Mouse (Mus musculus): ENCODE measurements around the gene Sgsm1.

GRCm38 (mm10) chr5:113225686-113226435 lies 84.7 kb downstream of the Sgsm1 start:
- TF ChIP-seq POLR2A (IDR thresholded peaks at IDR 0.05; ENCODE audit: borderline replicate concordance, low read depth, low read length) (no peak), CTCF (IDR thresholded peaks at IDR 0.05; ENCODE audit: low read depth, low read length) (no peak)
